Mouse (Mus musculus) megakaryocyte progenitor cell, adult 5-6 weeks (primary cell): ENCODE data around the gene 2610507B11Rik. TPM values are rescaled to one million over a fixed set of nuclear protein-coding genes. Genes with fewer than 3 reads are reported as not detected.

ENCODE experiments used
- ATAC-seq: replicated peaks from 2 replicates; pipeline ENCODE4 v1.8.0; 2016; ENCODE audit warnings: mild to moderate bottlenecking, moderate TSS enrichment, inconsistent platforms; ENCODE audit not compliant: poor library complexity
- total RNA-seq, 2 experiments: library from RNA; stranded (forward) in 1 of 2; stranded (reverse) in 1 of 2; fragments of 157-497, 149-512 nt in 1 of 2; fragments of 200-1000 nt in 1 of 2; gene quantifications; 2 replicates each; pipeline versions ENCODE4 v1.2.3 to v1.2.4; 2015 to 2017

2610507B11Rik gene
- total RNA-seq, 2 experiments from 2014 or later, result 56.6 to 71.2 TPM

DNA sequence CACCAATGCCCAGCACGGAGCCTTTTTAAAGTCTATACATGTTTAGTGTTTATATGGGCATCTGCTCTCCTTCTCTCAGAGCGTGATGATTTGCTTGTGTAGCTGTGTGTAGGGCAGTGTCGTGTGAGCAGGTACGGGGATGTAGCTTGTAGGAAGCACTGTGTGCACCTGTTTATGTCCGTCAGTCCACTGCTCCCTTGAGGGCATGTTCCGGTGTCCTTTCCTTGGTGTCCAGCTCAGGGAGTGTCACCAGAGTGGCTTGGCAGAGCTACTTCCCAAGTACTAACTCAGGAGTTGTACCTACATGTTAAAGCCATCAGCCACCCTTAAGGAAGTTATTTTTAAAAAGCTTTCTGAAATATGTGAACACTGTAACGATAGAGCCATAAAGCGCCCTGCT is 75.5 kb downstream of the 2610507B11Rik start:
- no peak for ATAC-seq

Other genes starting within 250 kb of the 2610507B11Rik start
- gene Dhrs13, start 229.5 kb upstream of the 2610507B11Rik start, total RNA-seq (2015), result 6.7 and 7.2 TPM in 2 replicates
- gene Dhrs13, start 229.5 kb upstream of the 2610507B11Rik start, total RNA-seq (2017), result 5.6 and 9.7 TPM in 2 replicates
- 48.8 and 50.2 TPM in 2 replicates for gene Flot2, start 223.8 kb upstream of the 2610507B11Rik start, total RNA-seq (2015)
- gene Flot2, start 223.8 kb upstream of the 2610507B11Rik start, total RNA-seq (2017), result 71.5 and 75.5 TPM in 2 replicates
- gene Eral1, start 181.4 kb upstream of the 2610507B11Rik start, total RNA-seq (2015), result 22.3 and 23.8 TPM in 2 replicates
- gene Eral1, start 181.4 kb upstream of the 2610507B11Rik start, total RNA-seq (2017), result 25.0 and 26.2 TPM in 2 replicates
- 20.3 and 20.6 TPM in 2 replicates for gene Fam222b, start 167.1 kb upstream of the 2610507B11Rik start, total RNA-seq (2015)
- 5.7 and 6.0 TPM in 2 replicates for gene Fam222b, start 167.1 kb upstream of the 2610507B11Rik start, total RNA-seq (2017)
- 4.7 TPM in 2 replicates for gene Traf4, start 96.2 kb upstream of the 2610507B11Rik start, total RNA-seq (2015)
- 2.5 and 3.2 TPM in 2 replicates for gene Traf4, start 96.2 kb upstream of the 2610507B11Rik start, total RNA-seq (2017)
- 4.4 and 7.8 TPM in 2 replicates for gene Nek8, start 85.1 kb upstream of the 2610507B11Rik start, total RNA-seq (2015)
- gene Nek8, start 85.1 kb upstream of the 2610507B11Rik start, total RNA-seq (2017), result 3.4 and 6.0 TPM in 2 replicates
- gene Tlcd1, start 85.0 kb upstream of the 2610507B11Rik start, total RNA-seq (2015), result 4.0 and 6.3 TPM in 2 replicates
- 3.5 TPM in 2 replicates for gene Tlcd1, start 85.0 kb upstream of the 2610507B11Rik start, total RNA-seq (2017)
- gene Rpl23a, start 78.2 kb upstream of the 2610507B11Rik start, total RNA-seq (2015), result 3,991 and 4,341 TPM in 2 replicates
- 2,958 and 3,443 TPM in 2 replicates for gene Rpl23a, start 78.2 kb upstream of the 2610507B11Rik start, total RNA-seq (2017)
- gene Rab34, start 73.3 kb upstream of the 2610507B11Rik start, total RNA-seq (2015), result 1.3 and 1.5 TPM in 2 replicates
- 1.3 and 2.4 TPM in 2 replicates for gene Rab34, start 73.3 kb upstream of the 2610507B11Rik start, total RNA-seq (2017)
- gene Proca1, start 68.4 kb upstream of the 2610507B11Rik start, total RNA-seq (2015), result 0.10 and 0.15 TPM in 2 replicates
- gene Proca1, start 68.4 kb upstream of the 2610507B11Rik start, total RNA-seq (2017), result not detected in 2 replicates
- gene Sdf2, start 16.0 kb upstream of the 2610507B11Rik start, total RNA-seq (2015), result 71.8 and 79.5 TPM in 2 replicates
- gene Sdf2, start 16.0 kb upstream of the 2610507B11Rik start, total RNA-seq (2017), result 36.0 and 38.3 TPM in 2 replicates
- gene Supt6, start 15.8 kb upstream of the 2610507B11Rik start, total RNA-seq (2015), result 34.5 and 36.7 TPM in 2 replicates
- 35.9 and 39.9 TPM in 2 replicates for gene Supt6, start 15.8 kb upstream of the 2610507B11Rik start, total RNA-seq (2017)
- gene BC030499, start 29.1 kb downstream of the 2610507B11Rik start, total RNA-seq (2015), result 0.22 and 0.30 TPM in 2 replicates
- gene BC030499, start 29.1 kb downstream of the 2610507B11Rik start, total RNA-seq (2017), result 0.14 and 2.0 TPM in 2 replicates
- gene Spag5, start 39.8 kb downstream of the 2610507B11Rik start, total RNA-seq (2015), result 27.0 and 30.0 TPM in 2 replicates
- 52.6 and 54.0 TPM in 2 replicates for gene Spag5, start 39.8 kb downstream of the 2610507B11Rik start, total RNA-seq (2017)
- gene Aldoc, start 61.2 kb downstream of the 2610507B11Rik start, total RNA-seq (2015), result 0.15 and 1.0 TPM in 2 replicates
- 0.17 and 0.54 TPM in 2 replicates for gene Aldoc, start 61.2 kb downstream of the 2610507B11Rik start, total RNA-seq (2017)
- 25.6 and 28.6 TPM in 2 replicates for gene Pigs, start 66.7 kb downstream of the 2610507B11Rik start, total RNA-seq (2015)
- gene Pigs, start 66.7 kb downstream of the 2610507B11Rik start, total RNA-seq (2017), result 13.3 and 15.6 TPM in 2 replicates
- 27.2 and 34.4 TPM in 2 replicates for gene Unc119, start 81.7 kb downstream of the 2610507B11Rik start, total RNA-seq (2015)
- gene Unc119, start 81.7 kb downstream of the 2610507B11Rik start, total RNA-seq (2017), result 25.7 and 29.2 TPM in 2 replicates
- not detected in 2 replicates for gene Foxn1, start 124.8 kb downstream of the 2610507B11Rik start, total RNA-seq (2015)
- not detected in 2 replicates for gene Foxn1, start 124.8 kb downstream of the 2610507B11Rik start, total RNA-seq (2017)
- gene Slc13a2, start 160.5 kb downstream of the 2610507B11Rik start, total RNA-seq (2015), result 0.10 and 1.0 TPM in 2 replicates
- 0.04 and 0.44 TPM in 2 replicates for gene Slc13a2, start 160.5 kb downstream of the 2610507B11Rik start, total RNA-seq (2017)
- gene Slc46a1, start 203.9 kb downstream of the 2610507B11Rik start, total RNA-seq (2015), result 2.4 and 2.7 TPM in 2 replicates
- gene Slc46a1, start 203.9 kb downstream of the 2610507B11Rik start, total RNA-seq (2017), result 1.8 and 5.8 TPM in 2 replicates
- 0.17 and 0.24 TPM in 2 replicates for gene Sarm1, start 236.0 kb downstream of the 2610507B11Rik start, total RNA-seq (2015)
- gene Sarm1, start 236.0 kb downstream of the 2610507B11Rik start, total RNA-seq (2017), result 0.08 TPM in 1 of 2 replicates, not detected in the other
- gene Vtn, start 237.3 kb downstream of the 2610507B11Rik start, total RNA-seq (2015), result not detected in 2 replicates
- gene Vtn, start 237.3 kb downstream of the 2610507B11Rik start, total RNA-seq (2017), result not detected in 2 replicates
- gene Sebox, start 241.7 kb downstream of the 2610507B11Rik start, total RNA-seq (2015), result not detected in 2 replicates
- gene Sebox, start 241.7 kb downstream of the 2610507B11Rik start, total RNA-seq (2017), result not detected in 2 replicates